Mouse (Mus musculus) left cerebral cortex, postnatal 25 days (tissue): Measurements from ENCODE around the gene Ccdc12. TPM values are rescaled to one million over a fixed set of nuclear protein-coding genes. Genes with fewer than 3 reads are reported as not detected.
A peak's percentile ranks its signal among the peaks of the same experiment; 100 is the strongest.
"Not testable (repeated sequence)": the region's sequence is repeated elsewhere in the genome, so short reads cannot be mapped to it uniquely, and the experiment has no call there.

Experiments used
- DNase-seq, 2 experiments: peaks; one replicate each; pipeline ENCODE4 v3.0.0; 2022; ENCODE audit warnings: low spot score in 2 of 2, mixed read lengths in 1 of 2
- intact Hi-C: fragments of 180-260 bp; cut with DNase I; formaldehyde crosslinking; loops from one replicate; pipeline ENCODE4 v1.15.1; 2025
- total RNA-seq, 2 experiments: library from RNA; stranded (reverse); gene quantifications; 2 replicates each; pipeline ENCODE4 v1.2.3; 2021

Gene Ccdc12
- total RNA-seq, 2 experiments from 2014 or later = 47.2 to 55.7 TPM

GRCm38 (mm10) chr9:110667219-110667836, 11.0 kb downstream of the Ccdc12 start:
- intact Hi-C loops = no loop called here
- DNase-seq = no peak

GRCm38 (mm10) chr9:110668601-110669293, 12.4 kb downstream of the Ccdc12 start:
- intact Hi-C loops = no loop called here
- no peak for DNase-seq

DNA sequence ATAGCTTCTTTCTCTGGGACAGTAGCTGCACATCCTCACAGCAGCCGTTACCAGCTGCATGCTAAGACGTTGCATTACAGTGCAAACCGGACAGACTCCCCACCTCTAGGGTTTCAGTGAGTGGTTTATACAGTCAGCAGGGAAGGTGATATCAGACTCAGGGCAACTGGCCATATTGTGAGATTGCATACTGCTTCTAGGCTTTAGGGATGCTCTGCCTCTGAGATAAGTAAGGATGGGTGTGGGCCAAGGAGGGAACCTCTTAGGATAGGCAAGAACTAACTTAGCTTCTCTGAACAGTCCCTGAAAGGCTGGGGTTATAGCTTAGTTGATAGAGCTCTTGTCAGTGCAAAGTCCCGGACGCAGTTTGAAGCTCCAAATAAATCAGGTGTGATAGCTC, 13.5 kb downstream of the Ccdc12 start:
- no peak for DNase-seq
- intact Hi-C loops = no loop called here

GRCm38 (mm10) chr9:110672462-110673106, 16.3 kb downstream of the Ccdc12 start:
- no peak for DNase-seq

GRCm38 (mm10) chr9:110673107-110673752, 16.9 kb downstream of the Ccdc12 start:
- DNase-seq = no peak
- intact Hi-C loops = loop anchor here (1.0 kb wide), 1 partner anchor 36 kb away; no protein-coding TSS in a partner anchor

More at GRCm38 (mm10) chr9:110672462-110673106, 16.3 kb downstream of the Ccdc12 start:
- intact Hi-C loops = loop anchor here (1.0 kb wide), 1 partner anchor 37 kb away; no protein-coding TSS in a partner anchor

GRCm38 (mm10) chr9:110676492-110676911, 20.2 kb downstream of the Ccdc12 start:
- DNase-seq = peak in 1 of 2 experiments; percentile 47
- intact Hi-C loops = no loop called here

- intact Hi-C loops = no loop called here
- DNase-seq = no peak
These were observed 22.6 kb downstream of the Ccdc12 start for GRCm38 (mm10) chr9:110678886-110679285.

- intact Hi-C loops = no loop called here
- DNase-seq = peak in 1 of 2 experiments; percentile 51
These were observed 24.6 kb downstream of the Ccdc12 start for GRCm38 (mm10) chr9:110680736-110681507.

GRCm38 (mm10) chr9:110681817-110682216, 25.5 kb downstream of the Ccdc12 start:
- DNase-seq = peak in 1 of 2 experiments; percentile 74
- intact Hi-C loops = no loop called here

DNA sequence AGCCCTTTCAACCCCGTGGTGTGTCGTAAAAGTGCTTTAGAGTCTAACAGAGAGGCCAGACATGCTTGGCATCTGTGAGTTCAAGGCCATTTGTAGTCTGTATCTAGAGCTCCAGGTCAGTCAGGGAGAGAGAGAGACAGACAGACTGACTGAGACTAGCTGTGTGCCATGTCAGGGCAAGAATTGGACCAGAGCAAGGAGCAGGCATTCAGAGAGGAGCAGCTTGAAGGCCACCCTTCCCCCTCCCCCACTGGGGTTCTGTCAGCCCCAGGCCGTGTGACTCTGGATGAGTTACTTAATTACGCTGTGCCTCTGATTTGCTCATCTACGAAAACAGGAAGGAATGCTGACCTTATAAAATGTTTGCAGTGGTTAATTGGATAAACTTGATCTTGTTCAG, 26.0 kb downstream of the Ccdc12 start:
- no peak for DNase-seq
- intact Hi-C loops = no loop called here

- intact Hi-C loops, DNase-seq: not testable (repeated sequence)
These were observed 26.4 kb downstream of the Ccdc12 start for GRCm38 (mm10) chr9:110682697-110683096.

DNA sequence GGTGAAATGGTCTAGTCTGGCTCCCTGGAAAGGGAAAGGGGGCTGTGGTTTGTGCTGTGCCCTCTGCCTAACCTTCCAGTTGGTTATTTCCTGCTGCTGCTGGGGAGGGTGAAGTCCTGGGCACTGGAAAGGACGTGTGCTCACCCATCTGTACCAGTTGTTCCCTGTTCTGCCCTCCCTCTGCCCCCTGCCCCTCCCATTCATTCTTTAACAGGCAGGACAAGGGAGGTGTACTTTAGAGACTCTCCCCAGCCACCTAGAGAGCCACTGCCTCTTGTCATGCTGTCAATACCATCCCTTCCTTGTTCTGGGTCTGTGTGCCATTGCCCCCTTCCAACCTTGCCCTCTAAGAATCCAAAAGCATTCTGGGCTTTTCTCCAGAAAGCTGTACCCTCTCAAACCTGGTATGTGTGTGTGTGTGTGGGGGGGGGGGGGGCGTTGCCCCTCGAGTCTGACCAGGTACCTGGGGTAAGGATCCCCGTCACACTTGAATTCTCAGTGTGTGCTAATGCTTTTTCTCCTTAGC, 27.3 kb downstream of the Ccdc12 start:
- intact Hi-C loops = no loop called here
- DNase-seq = no peak

DNA sequence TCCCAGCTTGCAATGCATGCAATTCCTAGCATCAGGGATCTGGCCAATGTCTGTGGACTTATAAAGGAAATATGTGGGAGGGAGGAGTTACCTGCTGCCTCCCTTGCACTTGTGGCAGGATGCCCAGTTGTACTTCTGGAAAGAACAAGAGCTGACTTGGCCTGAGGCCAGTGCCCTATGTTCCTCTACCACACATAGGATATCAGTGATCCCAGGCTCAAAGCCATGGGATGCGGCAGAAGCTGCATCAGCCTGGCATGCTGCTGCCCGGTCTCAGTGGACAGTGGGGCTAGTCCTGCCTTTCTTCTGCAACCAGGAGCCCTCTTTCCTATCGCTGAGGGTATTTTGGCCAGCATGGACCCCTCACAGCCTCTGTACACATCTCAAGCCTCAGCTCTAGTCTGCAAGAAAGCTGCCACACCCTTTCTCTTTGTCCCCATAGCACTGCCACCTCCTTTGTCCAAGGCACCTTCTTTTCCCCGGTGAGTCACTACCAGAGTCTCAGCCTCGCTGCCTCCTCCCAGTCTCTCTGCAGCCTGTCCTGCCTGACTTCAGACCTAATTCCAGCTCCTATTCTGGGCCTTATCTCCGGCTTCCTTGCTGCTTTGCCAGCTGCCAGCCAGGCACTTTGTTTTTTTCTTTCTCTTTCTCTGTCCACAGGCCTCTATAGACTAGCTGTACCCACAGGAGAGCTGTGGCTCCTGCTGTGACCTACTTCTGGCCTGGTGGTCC, 28.0 kb downstream of the Ccdc12 start:
- intact Hi-C loops = no loop called here
- DNase-seq = peak; percentile 73 to 80

DNA sequence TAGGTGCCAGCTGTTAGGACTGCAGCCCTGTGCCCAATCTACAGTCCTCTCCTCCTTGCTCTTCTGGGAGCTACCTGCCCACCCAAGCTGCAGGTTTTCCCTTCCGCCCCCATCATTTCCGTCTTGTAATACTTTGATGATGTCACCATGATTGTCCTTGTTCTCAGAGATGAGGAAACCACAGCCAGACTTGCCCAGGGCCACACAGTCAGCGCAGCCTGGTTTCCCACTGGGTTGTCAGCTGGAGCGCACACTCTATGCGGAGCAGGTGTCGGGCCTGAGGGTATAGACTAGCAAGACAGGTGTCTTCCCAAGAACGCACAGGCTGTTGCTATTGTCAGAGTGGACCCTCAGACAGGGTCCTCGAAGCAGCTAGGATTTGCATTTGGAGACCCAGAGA, 28.9 kb downstream of the Ccdc12 start:
- DNase-seq = no peak
- intact Hi-C loops = no loop called here

GRCm38 (mm10) chr9:110685591-110685990, 29.3 kb downstream of the Ccdc12 start:
- intact Hi-C loops = no loop called here

DNA sequence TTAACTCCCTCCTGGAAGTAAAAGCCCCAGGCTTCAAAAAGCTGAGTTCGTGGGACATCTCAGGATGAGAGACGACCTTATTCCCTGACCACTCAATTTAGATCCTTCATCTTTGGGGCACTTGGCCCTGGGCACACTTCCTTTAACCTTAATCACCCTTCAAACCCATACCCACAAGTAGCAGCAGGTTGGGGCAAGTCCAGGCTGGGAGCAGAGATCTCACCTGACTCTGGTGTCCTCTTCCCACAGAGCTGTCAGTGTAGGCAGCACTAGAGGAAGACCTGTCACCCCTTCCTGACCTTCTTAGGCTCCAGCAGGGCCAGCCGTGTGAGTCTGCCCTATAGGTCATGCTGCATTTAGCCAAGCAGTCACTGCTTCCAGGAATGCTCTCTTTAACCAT, 30.2 kb downstream of the Ccdc12 start:
- DNase-seq = no peak
- intact Hi-C loops = no loop called here

More at GRCm38 (mm10) chr9:110685591-110685990, 29.3 kb downstream of the Ccdc12 start:
- no peak for DNase-seq

- no peak for DNase-seq
- intact Hi-C loops = no loop called here
These were observed 30.8 kb downstream of the Ccdc12 start for GRCm38 (mm10) chr9:110687061-110687460.

GRCm38 (mm10) chr9:110687846-110688245, 31.5 kb downstream of the Ccdc12 start:
- intact Hi-C loops = no loop called here
- no peak for DNase-seq
